Mouse (Mus musculus): ENCODE measurements around the gene D130052B06Rik.

D130052B06Rik gene

GRCm38 (mm10) chr11:33590771-33591170 lies 8.3 kb upstream of the D130052B06Rik start:
- Histone ChIP-seq H3K36me3 (ENCODE audit: insufficient read depth, low read length) (no peaks in the 10 kb centered on the region), H3K27me3 (ENCODE audit: insufficient read depth, low read length) (peaks cover 15% of the 10 kb centered on the region), H3K9me3 (ENCODE audit: low read length) (no peaks in the 10 kb centered on the region), H3K4me1 (replicated peaks; ENCODE audit: low read depth, low read length) (peaks cover 5% of the 10 kb centered on the region; the same call in 1 of the 2 replicates), H3K4me3 (replicated peaks; ENCODE audit: low read length) (no peak overlapping the region)
- TF ChIP-seq CTCF (conservative IDR thresholded peaks at IDR 0.05; ENCODE audit: low read length) = no peak
- no peak for TF ChIP-seq NANOG (IDR thresholded peaks at IDR 0.05; ENCODE audit: borderline replicate concordance, low read length)
- TF ChIP-seq POU5F1 (IDR thresholded peaks at IDR 0.05; ENCODE audit: borderline replicate concordance, low read length) = no peak

GRCm38 (mm10) chr11:33592826-33593225 lies 6.3 kb upstream of the D130052B06Rik start:
- TF ChIP-seq POU5F1 (IDR thresholded peaks at IDR 0.05; ENCODE audit: borderline replicate concordance, low read length) (no peak), NANOG (IDR thresholded peaks at IDR 0.05; ENCODE audit: borderline replicate concordance, low read length) (no peak), CTCF (conservative IDR thresholded peaks at IDR 0.05; ENCODE audit: low read length) (no peak)
- Histone ChIP-seq H3K36me3 (ENCODE audit: insufficient read depth, low read length) (no peaks in the 10 kb centered on the region), H3K9me3 (ENCODE audit: low read length) (no peaks in the 10 kb centered on the region), H3K27me3 (ENCODE audit: insufficient read depth, low read length) (peaks cover 20% of the 10 kb centered on the region), H3K4me3 (replicated peaks; ENCODE audit: low read length) (no peak overlapping the region), H3K4me1 (replicated peaks; ENCODE audit: low read depth, low read length) (peaks cover 6% of the 10 kb centered on the region; the same call in 1 of the 2 replicates)

GRCm38 (mm10) chr11:33596655-33597054 lies 2.4 kb upstream of the D130052B06Rik start:
- TF ChIP-seq POU5F1 (IDR thresholded peaks at IDR 0.05; ENCODE audit: borderline replicate concordance, low read length) (no peak), NANOG (IDR thresholded peaks at IDR 0.05; ENCODE audit: borderline replicate concordance, low read length) (no peak)
- H3K27me3 ChIP-seq (ENCODE audit: insufficient read depth, low read length) = peaks cover 22% of the 10 kb centered on the region

GRCm38 (mm10) chr11:33603174-33603573 lies 4.1 kb downstream of the D130052B06Rik start:
- TF ChIP-seq POU5F1 (IDR thresholded peaks at IDR 0.05; ENCODE audit: borderline replicate concordance, low read length) (no peak), NANOG (IDR thresholded peaks at IDR 0.05; ENCODE audit: borderline replicate concordance, low read length) (no peak), CTCF (conservative IDR thresholded peaks at IDR 0.05; ENCODE audit: low read length) (no peak)
- peaks cover 24% of the 10 kb centered on the region for H3K4me1 ChIP-seq (replicated peaks; ENCODE audit: low read depth, low read length)
- no peaks in the 10 kb centered on the region for H3K36me3 ChIP-seq (ENCODE audit: insufficient read depth, low read length)

More at GRCm38 (mm10) chr11:33596655-33597054, 2.4 kb upstream of the D130052B06Rik start:
- H3K4me3 ChIP-seq (replicated peaks; ENCODE audit: low read length) = no peak overlapping the region
- H3K9me3 ChIP-seq (ENCODE audit: low read length) = no peaks in the 10 kb centered on the region
- H3K4me1 ChIP-seq (replicated peaks; ENCODE audit: low read depth, low read length) = peaks cover 20% of the 10 kb centered on the region
- no peaks in the 10 kb centered on the region for H3K36me3 ChIP-seq (ENCODE audit: insufficient read depth, low read length)

GRCm38 (mm10) chr11:33607784-33608183 lies 8.7 kb downstream of the D130052B06Rik start:
- peaks cover 30% of the 10 kb centered on the region for H3K4me1 ChIP-seq (replicated peaks; ENCODE audit: low read depth, low read length)
- H3K9me3 ChIP-seq (ENCODE audit: low read length) = no peaks in the 10 kb centered on the region
- no peak overlapping the region for H3K4me3 ChIP-seq (replicated peaks; ENCODE audit: low read length)
- no peaks in the 10 kb centered on the region for H3K36me3 ChIP-seq (ENCODE audit: insufficient read depth, low read length)
- peaks cover 3% of the 10 kb centered on the region; the same call in 1 of the 2 replicates for H3K27me3 ChIP-seq (ENCODE audit: insufficient read depth, low read length)
- no peak for TF ChIP-seq CTCF (conservative IDR thresholded peaks at IDR 0.05; ENCODE audit: low read length)
- TF ChIP-seq NANOG (IDR thresholded peaks at IDR 0.05; ENCODE audit: borderline replicate concordance, low read length) = no peak
- no peak for TF ChIP-seq POU5F1 (IDR thresholded peaks at IDR 0.05; ENCODE audit: borderline replicate concordance, low read length)

More at GRCm38 (mm10) chr11:33603174-33603573, 4.1 kb downstream of the D130052B06Rik start:
- H3K9me3 ChIP-seq (ENCODE audit: low read length) = no peaks in the 10 kb centered on the region
- peaks cover 12% of the 10 kb centered on the region for H3K27me3 ChIP-seq (ENCODE audit: insufficient read depth, low read length)
- H3K4me3 ChIP-seq (replicated peaks; ENCODE audit: low read length) = no peak overlapping the region

- Histone ChIP-seq H3K4me1 (replicated peaks; ENCODE audit: low read depth, low read length) (peaks cover 11% of the 10 kb centered on the region), H3K36me3 (ENCODE audit: insufficient read depth, low read length) (no peaks in the 10 kb centered on the region), H3K4me3 (replicated peaks; ENCODE audit: low read length) (no peak overlapping the region), H3K9me3 (ENCODE audit: low read length) (no peaks in the 10 kb centered on the region), H3K27me3 (ENCODE audit: insufficient read depth, low read length) (no peaks in the 10 kb centered on the region)
- TF ChIP-seq CTCF (conservative IDR thresholded peaks at IDR 0.05; ENCODE audit: low read length) (peak; percentile 80), NANOG (IDR thresholded peaks at IDR 0.05; ENCODE audit: borderline replicate concordance, low read length) (no peak)
Measured at GRCm38 (mm10) chr11:33614218-33614617, 15.1 kb downstream of the D130052B06Rik start.

GRCm38 (mm10) chr11:33627136-33627742 lies 28.1 kb downstream of the D130052B06Rik start:
- TF ChIP-seq CTCF (conservative IDR thresholded peaks at IDR 0.05; ENCODE audit: low read length) = no peak
- no peak for TF ChIP-seq NANOG (IDR thresholded peaks at IDR 0.05; ENCODE audit: borderline replicate concordance, low read length)
- no peak for TF ChIP-seq POU5F1 (IDR thresholded peaks at IDR 0.05; ENCODE audit: borderline replicate concordance, low read length)
- no peak overlapping the region for H3K4me3 ChIP-seq (replicated peaks; ENCODE audit: low read length)
- H3K4me1 ChIP-seq (replicated peaks; ENCODE audit: low read depth, low read length) = no peaks in the 10 kb centered on the region
- H3K36me3 ChIP-seq (ENCODE audit: insufficient read depth, low read length) = no peaks in the 10 kb centered on the region
- no peaks in the 10 kb centered on the region for H3K27me3 ChIP-seq (ENCODE audit: insufficient read depth, low read length)
- H3K9me3 ChIP-seq (ENCODE audit: low read length) = no peaks in the 10 kb centered on the region

- Histone ChIP-seq H3K36me3 (ENCODE audit: insufficient read depth, low read length) (no peaks in the 10 kb centered on the region), H3K9me3 (ENCODE audit: low read length) (no peaks in the 10 kb centered on the region), H3K27me3 (ENCODE audit: insufficient read depth, low read length) (no peaks in the 10 kb centered on the region), H3K4me1 (replicated peaks; ENCODE audit: low read depth, low read length) (no peaks in the 10 kb centered on the region), H3K4me3 (replicated peaks; ENCODE audit: low read length) (no peak overlapping the region)
- no peak for TF ChIP-seq NANOG (IDR thresholded peaks at IDR 0.05; ENCODE audit: borderline replicate concordance, low read length)
- TF ChIP-seq CTCF (conservative IDR thresholded peaks at IDR 0.05; ENCODE audit: low read length) = no peak
- TF ChIP-seq POU5F1 (IDR thresholded peaks at IDR 0.05; ENCODE audit: borderline replicate concordance, low read length) = no peak
Measured at GRCm38 (mm10) chr11:33637107-33637506, 38.0 kb downstream of the D130052B06Rik start.

- H3K9me3 ChIP-seq (ENCODE audit: low read length) = no peaks in the 10 kb centered on the region
- H3K27me3 ChIP-seq (ENCODE audit: insufficient read depth, low read length) = peaks cover 3% of the 10 kb centered on the region; the same call in 1 of the 2 replicates
- H3K4me1 ChIP-seq (replicated peaks; ENCODE audit: low read depth, low read length) = peaks cover 11% of the 10 kb centered on the region
- H3K4me3 ChIP-seq (replicated peaks; ENCODE audit: low read length) = no peak overlapping the region
- TF ChIP-seq POU5F1 (IDR thresholded peaks at IDR 0.05; ENCODE audit: borderline replicate concordance, low read length) (no peak), NANOG (IDR thresholded peaks at IDR 0.05; ENCODE audit: borderline replicate concordance, low read length) (no peak), CTCF (conservative IDR thresholded peaks at IDR 0.05; ENCODE audit: low read length) (peak; percentile 12; the same call in 1 of the 2 replicates)
- H3K36me3 ChIP-seq (ENCODE audit: insufficient read depth, low read length) = no peaks in the 10 kb centered on the region
Measured at GRCm38 (mm10) chr11:33649358-33649757, 50.3 kb downstream of the D130052B06Rik start.

Measured in E14TG2a.4 (cell line).